Comparison of ENCODE assay signal across 9 mouse cellular contexts in the genomic region with DNA sequence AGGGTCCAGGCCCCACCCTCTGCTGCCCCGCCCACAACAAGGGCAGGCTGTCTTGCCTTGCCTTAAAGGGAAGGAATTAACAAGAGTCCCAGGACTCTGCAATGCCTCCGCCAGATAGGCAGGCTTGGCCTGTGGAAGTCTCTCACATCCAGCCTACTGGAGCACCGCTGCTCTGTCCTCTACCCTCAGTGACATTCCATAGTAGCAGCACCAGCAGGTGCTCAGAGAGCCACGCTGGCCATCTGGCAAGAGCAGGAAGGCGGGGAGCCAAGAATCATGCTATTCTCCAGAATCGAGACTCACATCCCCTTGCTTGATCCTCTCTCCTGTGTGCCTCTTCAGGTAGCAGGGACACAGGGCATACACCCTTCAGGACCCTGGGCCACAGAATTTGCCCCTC. TPM values are rescaled to one million over a fixed set of nuclear protein-coding genes. Genes with fewer than 3 reads are reported as not detected.
DNase-seq lines count a peak whose midpoint lies in the region; ATAC-seq and TF ChIP-seq lines count a peak whose summit lies in the region.
"Had no signal": no experiment of that assay in that cellular context is flagged by ENCODE, and none has a peak within 500 bp of the region (broad histone marks: within the 10 kb centered on the region; RNA-seq: fewer than 3 reads in every experiment).

No protein-coding gene starts in this region.

- H3K4me1 ChIP-seq in heart, postnatal 0 days (ENCODE audit: control insufficient read depth, insufficient read depth) = peaks cover 26% of the 10 kb centered on the region
- peaks cover 47% of the 10 kb centered on the region for H3K4me1 ChIP-seq in cerebellum, adult 2 months (ENCODE audit: control insufficient read depth, insufficient read depth, low read length)
- H3K4me1 ChIP-seq in forebrain, embryonic 16.5 days (replicated peaks; ENCODE audit: control insufficient read depth, insufficient read depth, low read length) = peaks cover 46% of the 10 kb centered on the region
- peaks cover 56% of the 10 kb centered on the region for H3K4me1 ChIP-seq in midbrain, embryonic 15.5 days
- peaks cover 18% of the 10 kb centered on the region; the same call in 1 of the 2 replicates for H3K4me1 ChIP-seq in liver, embryonic 12.5 days
- H3K4me1 ChIP-seq in kidney, adult 2 months (ENCODE audit: control insufficient read depth, insufficient read depth, low read length) = no peaks in the 10 kb centered on the region

- peak; percentile 10 for DNase-seq in heart, postnatal 0 days (ENCODE audit: low spot score)
- no peak for DNase-seq in heart, postnatal 25 days (ENCODE audit: low spot score)
- peak; percentile 81 to 84 for DNase-seq in cerebellum, adult 2 months
- no peak for DNase-seq in kidney, adult 2 months
- DNase-seq in thymus, postnatal 4 days = no peak
- DNase-seq: kidney, adult 8-10 months had no signal

- no peak for TF ChIP-seq EP300 in heart, postnatal 0 days (IDR thresholded peaks at IDR 0.05; ENCODE audit: low read depth)

- no peak for TF ChIP-seq CTCF in heart, postnatal 0 days (IDR thresholded peaks at IDR 0.05; ENCODE audit: low read depth)
- TF ChIP-seq CTCF in cerebellum, adult 2 months (IDR thresholded peaks at IDR 0.05; ENCODE audit: borderline replicate concordance, insufficient read depth, low read depth, low read length) = no peak
- TF ChIP-seq CTCF in kidney, adult 2 months (conservative IDR thresholded peaks at IDR 0.05; ENCODE audit: insufficient read depth, insufficient read length, low read depth, low read length) = no peak

- WGBS in heart, postnatal 0 days = 32% methylated on average over 6 of the region's 6 CpGs
- 7% methylated on average over 6 of the region's 6 CpGs for WGBS in cerebellum, adult 2 months
- 20% methylated on average over 6 of the region's 6 CpGs for WGBS in forebrain, embryonic 16.5 days
- WGBS in midbrain, embryonic 15.5 days = 45% methylated on average over 6 of the region's 6 CpGs
- 48% methylated on average over 6 of the region's 6 CpGs for WGBS in liver, embryonic 12.5 days (ENCODE audit: insufficient replicate concordance)
- WGBS in kidney, adult 2 months = 64% methylated on average over 6 of the region's 6 CpGs

- H3K4me2 ChIP-seq in heart, postnatal 0 days (ENCODE audit: low read depth, low read length) = no peak overlapping the region
- H3K4me2 ChIP-seq in forebrain, embryonic 16.5 days (ENCODE audit: low read length) = peak overlapping the region; percentile 96
- H3K4me2 ChIP-seq in midbrain, embryonic 15.5 days = peak overlapping the region; percentile 96
- H3K4me2 ChIP-seq in liver, embryonic 12.5 days = no peak overlapping the region

- H3K27me3 ChIP-seq in heart, postnatal 0 days (ENCODE audit: control insufficient read depth, insufficient read depth, low read length) = peaks cover 51% of the 10 kb centered on the region
- no peaks in the 10 kb centered on the region for H3K27me3 ChIP-seq in cerebellum, adult 2 months (ENCODE audit: control insufficient read depth, insufficient read depth, low read length)
- H3K27me3 ChIP-seq in forebrain, embryonic 16.5 days (replicated peaks; ENCODE audit: control insufficient read depth, insufficient read depth, low read length) = no peaks in the 10 kb centered on the region
- no peaks in the 10 kb centered on the region for H3K27me3 ChIP-seq in midbrain, embryonic 15.5 days (replicated peaks)
- H3K27me3 ChIP-seq in liver, embryonic 12.5 days (replicated peaks) = peaks cover 81% of the 10 kb centered on the region
- peaks cover 3% of the 10 kb centered on the region; the same call in 1 of the 2 replicates for H3K27me3 ChIP-seq in kidney, adult 2 months (replicated peaks; ENCODE audit: control insufficient read depth, insufficient read depth, low read length)

- intact Hi-C loops in heart, postnatal 25 days (cut with DNase I) = no loop called here

- no peaks in the 10 kb centered on the region for H3K9me3 ChIP-seq in heart, postnatal 0 days (replicated peaks; ENCODE audit: control insufficient read depth, low read length)
- H3K9me3 ChIP-seq in forebrain, embryonic 16.5 days (ENCODE audit: control insufficient read depth, low read length) = no peaks in the 10 kb centered on the region
- no peaks in the 10 kb centered on the region for H3K9me3 ChIP-seq in midbrain, embryonic 15.5 days
- H3K9me3 ChIP-seq in liver, embryonic 12.5 days (replicated peaks) = no peaks in the 10 kb centered on the region

- TF ChIP-seq POLR2A in cerebellum, adult 2 months (IDR thresholded peaks at IDR 0.05; ENCODE audit: borderline replicate concordance, insufficient read depth, low read length) = no peak
- TF ChIP-seq POLR2A in kidney, adult 2 months (IDR thresholded peaks at IDR 0.05; ENCODE audit: low read depth, low read length) = no peak

- H3K36me3 ChIP-seq in heart, postnatal 0 days (replicated peaks; ENCODE audit: control insufficient read depth, insufficient read depth, low read length) = no peaks in the 10 kb centered on the region
- H3K36me3 ChIP-seq in forebrain, embryonic 16.5 days (ENCODE audit: control insufficient read depth, insufficient read depth) = no peaks in the 10 kb centered on the region
- no peaks in the 10 kb centered on the region for H3K36me3 ChIP-seq in midbrain, embryonic 15.5 days (replicated peaks)
- no peaks in the 10 kb centered on the region for H3K36me3 ChIP-seq in liver, embryonic 12.5 days
- H3K36me3 ChIP-seq in kidney, adult 2 months (ENCODE audit: control insufficient read depth, insufficient read depth, low read length) = no peaks in the 10 kb centered on the region

- no peak overlapping the region for H3K27ac ChIP-seq in heart, postnatal 0 days (ENCODE audit: low read depth)
- peak overlapping the region; percentile 8; the same call in 1 of the 2 replicates for H3K27ac ChIP-seq in cerebellum, adult 2 months (ENCODE audit: insufficient read depth, low read length)
- H3K27ac ChIP-seq in forebrain, embryonic 16.5 days (ENCODE audit: low read length) = no peak overlapping the region
- H3K27ac ChIP-seq in midbrain, embryonic 15.5 days = no peak overlapping the region
- no peak overlapping the region for H3K27ac ChIP-seq in liver, embryonic 12.5 days
- H3K27ac ChIP-seq in kidney, adult 2 months (ENCODE audit: insufficient read depth, low read depth, low read length) = no peak overlapping the region

- no peak overlapping the region for H3K9ac ChIP-seq in heart, postnatal 0 days (replicated peaks; ENCODE audit: low read depth, low read length)
- H3K9ac ChIP-seq in forebrain, embryonic 16.5 days (replicated peaks; ENCODE audit: low read depth, low read length) = peak overlapping the region; percentile 17; the same call in 1 of the 2 replicates
- H3K9ac ChIP-seq in midbrain, embryonic 15.5 days = peak overlapping the region; percentile 87
- H3K9ac ChIP-seq in liver, embryonic 12.5 days = no peak overlapping the region

- no peak overlapping the region for H3K4me3 ChIP-seq in heart, postnatal 0 days (ENCODE audit: low read depth, low read length)
- H3K4me3 ChIP-seq in cerebellum, adult 2 months (replicated peaks; ENCODE audit: insufficient read depth, low read depth, low read length) = peak overlapping the region; percentile 54
- peak overlapping the region; percentile 23 for H3K4me3 ChIP-seq in forebrain, embryonic 16.5 days (replicated peaks; ENCODE audit: low read length)
- peak overlapping the region; percentile 85 for H3K4me3 ChIP-seq in midbrain, embryonic 15.5 days
- H3K4me3 ChIP-seq in liver, embryonic 12.5 days = no peak overlapping the region
- H3K4me3 ChIP-seq in kidney, adult 2 months (ENCODE audit: insufficient read depth, low read depth, low read length) = no peak overlapping the region

- ATAC-seq in heart, postnatal 0 days (ENCODE audit: insufficient read depth, low read depth) = no peak
- ATAC-seq in forebrain, embryonic 16.5 days = no peak
- no peak for ATAC-seq in midbrain, embryonic 15.5 days (replicated peaks)
- no peak for ATAC-seq in liver, embryonic 12.5 days

RNA-seq across cellular contexts. Expression of a gene that starts 3.4 kb away (rescaled TPM):
- total RNA-seq in heart, postnatal 0 days (2014; rRNA removed; ENCODE audit: low replicate concordance) = 5.4 and 5.5 TPM in 2 replicates
- 1.5 TPM in 2 replicates for polyA plus RNA-seq in heart, postnatal 0 days (2015; fragmentation: Nextera tagmentation; extraction: Ambion mirVana)
- 10 to 100 TPM; 71.4 to 78.2 TPM for total RNA-seq in heart, postnatal 25 days (2021)
- polyA plus RNA-seq in cerebellum, adult 2 months (2012; rRNA removed) = 73.2 and 78.3 TPM in 2 replicates
- polyA plus RNA-seq in forebrain, embryonic 16.5 days (2015; fragmentation: Nextera tagmentation; extraction: Ambion mirVana) = 16.0 and 21.3 TPM in 2 replicates
- 26.0 and 27.8 TPM in 2 replicates for polyA plus RNA-seq in midbrain, embryonic 15.5 days (2015; fragmentation: Nextera tagmentation; extraction: Ambion mirVana)
- polyA plus RNA-seq in liver, embryonic 12.5 days (2016; fragmentation: Nextera tagmentation; extraction: Ambion mirVana) = 0.11 and 0.14 TPM in 2 replicates
- polyA plus RNA-seq in kidney, adult 2 months (2012; rRNA removed) = 2.3 and 2.7 TPM in 2 replicates

RNA-seq across cellular contexts. Expression of a gene that starts 42.8 kb away (rescaled TPM):
- 75.3 and 102 TPM in 2 replicates for total RNA-seq in heart, postnatal 0 days (2014; rRNA removed; ENCODE audit: low replicate concordance)
- polyA plus RNA-seq in heart, postnatal 0 days (2015; fragmentation: Nextera tagmentation; extraction: Ambion mirVana) = 94.6 and 97.2 TPM in 2 replicates
- total RNA-seq in heart, postnatal 25 days (2021) = 100 to 1,000 TPM; 101 to 109 TPM
- 87.5 and 91.1 TPM in 2 replicates for polyA plus RNA-seq in cerebellum, adult 2 months (2012; rRNA removed)
- 21.3 and 23.1 TPM in 2 replicates for polyA plus RNA-seq in forebrain, embryonic 16.5 days (2015; fragmentation: Nextera tagmentation; extraction: Ambion mirVana)
- polyA plus RNA-seq in midbrain, embryonic 15.5 days (2015; fragmentation: Nextera tagmentation; extraction: Ambion mirVana) = 21.2 and 22.8 TPM in 2 replicates
- polyA plus RNA-seq in liver, embryonic 12.5 days (2016; fragmentation: Nextera tagmentation; extraction: Ambion mirVana) = 41.5 and 42.6 TPM in 2 replicates
- 735 and 1,000 TPM in 2 replicates for polyA plus RNA-seq in kidney, adult 2 months (2012; rRNA removed)

Comparison
In these comparisons a context has a peak if more than half of its experiments do, and no peak if none do; other contexts are left out.
1. DNase-seq: peak in heart, postnatal 0 days (single experiment) and cerebellum, adult 2 months (2 of 2); none in heart, postnatal 25 days (single experiment), kidney, adult 2 months (single experiment) and thymus, postnatal 4 days (single experiment).
2. H3K4me2 ChIP-seq: peak in forebrain, embryonic 16.5 days (single experiment) and midbrain, embryonic 15.5 days (single experiment); none in heart, postnatal 0 days (single experiment) and liver, embryonic 12.5 days (single experiment).
3. H3K4me3 ChIP-seq: peak in cerebellum, adult 2 months (single experiment), forebrain, embryonic 16.5 days (single experiment) and midbrain, embryonic 15.5 days (single experiment); none in heart, postnatal 0 days (single experiment), liver, embryonic 12.5 days (single experiment) and kidney, adult 2 months (single experiment).
4. H3K9ac ChIP-seq: peak in forebrain, embryonic 16.5 days (single experiment) and midbrain, embryonic 15.5 days (single experiment); none in heart, postnatal 0 days (single experiment) and liver, embryonic 12.5 days (single experiment).